Mouse (Mus musculus): ENCODE measurements around the gene Hmg20a. TPM values are rescaled to one million over a fixed set of nuclear protein-coding genes. Genes with fewer than 3 reads are reported as not detected.

The Hmg20a gene
- polyA plus RNA-seq (2012; fragmentation: generic; extraction: Trizol), result 13.8 TPM

GRCm38 (mm10) chr9:56417948-56418737, at the start of gene Hmg20a, which contains the start of gene Peak1:
Gene Hmg20a (plus strand): TSS chr9:56418609.
Gene Peak1 (minus strand): TSS chr9:56418067.
- H3K36me3 ChIP-seq (ENCODE audit: control insufficient read depth, insufficient read depth), result no peaks in the 10 kb centered on the region
- peaks cover 83% of the 10 kb centered on the region for H3K79me2 ChIP-seq (ENCODE audit: control insufficient read depth, insufficient read depth)
- peak within 1 kb of the TSS; percentile 67 for H3K4me3 ChIP-seq
- H3K27me3 ChIP-seq (ENCODE audit: control insufficient read depth, insufficient read depth, insufficient read length), result no peaks in the 10 kb centered on the region
- peak; percentile 100 for TF ChIP-seq POLR2A (IDR thresholded peaks at IDR 0.05; ENCODE audit: insufficient read length, low read depth)
- TF ChIP-seq MYOD1 (IDR thresholded peaks at IDR 0.05; ENCODE audit: control insufficient read depth in 1 of 3, insufficient read length in 2 of 3, low read depth in 2 of 3), result peak in 1 of 3 experiments; percentile 3
- peak in 1 of 3 experiments; percentile 26 for TF ChIP-seq MYOG (IDR thresholded peaks at IDR 0.05; ENCODE audit: control insufficient read depth in 1 of 3, insufficient read depth in 1 of 3, insufficient read length in 2 of 3, low read depth in 2 of 3)
- peak; percentile 97 for TF ChIP-seq POLR2AphosphoS2 (IDR thresholded peaks at IDR 0.05; ENCODE audit: insufficient read length, low read depth)
- TF ChIP-seq TCF12 (IDR thresholded peaks at IDR 0.05; ENCODE audit: insufficient read depth, poor library complexity, severe bottlenecking), result no peak
- TF ChIP-seq USF1 (IDR thresholded peaks at IDR 0.05; ENCODE audit: low read depth), result peak; percentile 65
- peak within 1 kb of the TSS; percentile 91 for H3K4me2 ChIP-seq (ENCODE audit: low read depth)
- peak within 1 kb of the TSS; percentile 62 for H3ac ChIP-seq (ENCODE audit: control insufficient read depth, insufficient read length)

DNA sequence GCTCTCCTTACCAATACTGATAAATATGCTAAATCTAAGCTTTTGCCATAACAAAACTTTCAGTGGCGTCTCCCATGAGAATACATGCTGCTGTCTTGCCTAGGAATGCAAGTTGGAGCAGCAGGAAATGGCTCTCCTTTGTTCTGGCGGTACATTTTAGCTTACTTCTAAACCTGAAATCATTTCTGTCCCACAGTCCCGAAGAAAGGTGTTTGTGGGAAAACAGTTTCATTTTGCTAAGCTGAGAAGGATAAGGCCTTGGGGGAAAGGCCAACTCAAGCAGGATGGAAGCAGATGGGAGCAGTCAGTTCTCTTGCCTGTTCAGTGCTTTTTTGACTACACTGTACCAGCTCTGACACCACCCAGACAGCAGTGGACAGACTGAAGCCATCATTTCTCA, 49.6 kb upstream of the Hmg20a start:
- no peaks in the 10 kb centered on the region for H3K36me3 ChIP-seq (ENCODE audit: control insufficient read depth, insufficient read depth)
- no peak overlapping the region for H3K4me2 ChIP-seq (ENCODE audit: low read depth)
- H3ac ChIP-seq (ENCODE audit: control insufficient read depth, insufficient read length), result no peak overlapping the region
- peaks cover 56% of the 10 kb centered on the region for H3K79me2 ChIP-seq (ENCODE audit: control insufficient read depth, insufficient read depth)
- no peaks in the 10 kb centered on the region for H3K27me3 ChIP-seq (ENCODE audit: control insufficient read depth, insufficient read depth, insufficient read length)
- TF ChIP-seq TCF3 (IDR thresholded peaks at IDR 0.05; ENCODE audit: insufficient read length, low read depth) (no peak), POLR2AphosphoS2 (IDR thresholded peaks at IDR 0.05; ENCODE audit: insufficient read length, low read depth) (no peak), REST (IDR thresholded peaks at IDR 0.05; ENCODE audit: insufficient read depth, insufficient read length) (no peak), SRF (IDR thresholded peaks at IDR 0.05; ENCODE audit: control insufficient read depth, insufficient read length, low read depth) (no peak), MAX (IDR thresholded peaks at IDR 0.05; ENCODE audit: low read depth) (no peak), TCF12 (IDR thresholded peaks at IDR 0.05; ENCODE audit: insufficient read depth, poor library complexity, severe bottlenecking) (no peak), POLR2A (IDR thresholded peaks at IDR 0.05; ENCODE audit: insufficient read length, low read depth) (no peak), MYOD1 (IDR thresholded peaks at IDR 0.05; ENCODE audit: control insufficient read depth in 1 of 3, insufficient read length in 2 of 3, low read depth in 2 of 3) (no peak), USF1 (IDR thresholded peaks at IDR 0.05; ENCODE audit: low read depth) (no peak), MYOG (IDR thresholded peaks at IDR 0.05; ENCODE audit: control insufficient read depth in 1 of 3, insufficient read depth in 1 of 3, insufficient read length in 2 of 3, low read depth in 2 of 3) (no peak), CEBPB (IDR thresholded peaks at IDR 0.05; ENCODE audit: insufficient read depth, poor library complexity, severe bottlenecking) (no peak), E2F4 (IDR thresholded peaks at IDR 0.05; ENCODE audit: insufficient read depth) (no peak)
- H3K4me3 ChIP-seq, result no peak overlapping the region

DNA sequence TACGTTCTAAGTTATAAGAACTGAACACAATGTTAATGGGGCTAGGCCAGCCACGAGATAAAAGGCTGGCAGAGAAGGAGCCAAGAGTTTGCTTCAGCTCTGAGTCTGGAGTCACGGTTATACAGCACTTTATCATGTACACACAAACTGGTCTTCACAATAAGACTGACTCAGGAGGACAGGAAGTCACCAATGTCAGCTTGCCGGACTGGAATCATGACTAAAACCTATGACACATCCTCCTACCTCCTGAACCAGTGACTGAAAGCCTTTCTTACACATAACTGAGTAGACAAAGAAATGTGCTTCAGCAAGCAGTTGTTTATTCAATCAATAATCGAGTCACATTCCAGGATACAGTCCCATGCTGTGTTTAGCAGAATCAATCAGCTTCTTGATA, 47.7 kb upstream of the Hmg20a start:
- Histone ChIP-seq H3ac (ENCODE audit: control insufficient read depth, insufficient read length) (no peak overlapping the region), H3K27me3 (ENCODE audit: control insufficient read depth, insufficient read depth, insufficient read length) (no peaks in the 10 kb centered on the region), H3K4me3 (no peak overlapping the region), H3K79me2 (ENCODE audit: control insufficient read depth, insufficient read depth) (peaks cover 41% of the 10 kb centered on the region), H3K36me3 (ENCODE audit: control insufficient read depth, insufficient read depth) (no peaks in the 10 kb centered on the region), H3K4me2 (ENCODE audit: low read depth) (peak overlapping the region; percentile 0)
- TF ChIP-seq USF1 (IDR thresholded peaks at IDR 0.05; ENCODE audit: low read depth), result no peak

DNA sequence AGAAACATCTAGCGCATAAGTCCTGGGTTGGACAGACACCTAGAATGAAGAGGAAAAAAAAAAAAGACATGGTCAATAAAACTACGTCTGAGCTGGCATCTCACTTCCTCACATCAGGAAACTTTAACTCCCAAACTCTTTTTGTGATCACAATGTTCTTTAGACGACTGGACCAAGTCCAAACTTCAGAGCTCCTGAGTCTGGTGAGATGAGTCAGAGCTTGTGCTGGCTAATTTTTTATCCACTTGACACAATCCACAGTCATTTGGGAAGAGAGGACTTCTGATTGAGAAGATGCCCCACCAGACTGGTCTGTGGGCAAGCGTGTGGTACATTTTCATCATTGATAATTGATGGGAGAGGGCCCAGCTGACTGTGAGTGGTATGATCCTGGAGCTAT, 44.0 kb upstream of the Hmg20a start:
- no peak overlapping the region for H3ac ChIP-seq (ENCODE audit: control insufficient read depth, insufficient read length)
- H3K4me2 ChIP-seq (ENCODE audit: low read depth), result peak overlapping the region; percentile 18
- no peaks in the 10 kb centered on the region for H3K36me3 ChIP-seq (ENCODE audit: control insufficient read depth, insufficient read depth)
- peaks cover 57% of the 10 kb centered on the region for H3K79me2 ChIP-seq (ENCODE audit: control insufficient read depth, insufficient read depth)
- H3K27me3 ChIP-seq (ENCODE audit: control insufficient read depth, insufficient read depth, insufficient read length), result no peaks in the 10 kb centered on the region
- H3K4me3 ChIP-seq, result no peak overlapping the region
- TF ChIP-seq REST (IDR thresholded peaks at IDR 0.05; ENCODE audit: insufficient read depth, insufficient read length) (no peak), USF1 (IDR thresholded peaks at IDR 0.05; ENCODE audit: low read depth) (no peak), POLR2A (IDR thresholded peaks at IDR 0.05; ENCODE audit: insufficient read length, low read depth) (no peak), TCF3 (IDR thresholded peaks at IDR 0.05; ENCODE audit: insufficient read length, low read depth) (no peak), E2F4 (IDR thresholded peaks at IDR 0.05; ENCODE audit: insufficient read depth) (no peak), CEBPB (IDR thresholded peaks at IDR 0.05; ENCODE audit: insufficient read depth, poor library complexity, severe bottlenecking) (no peak), TCF12 (IDR thresholded peaks at IDR 0.05; ENCODE audit: insufficient read depth, poor library complexity, severe bottlenecking) (no peak), SRF (IDR thresholded peaks at IDR 0.05; ENCODE audit: control insufficient read depth, insufficient read length, low read depth) (no peak)

DNA sequence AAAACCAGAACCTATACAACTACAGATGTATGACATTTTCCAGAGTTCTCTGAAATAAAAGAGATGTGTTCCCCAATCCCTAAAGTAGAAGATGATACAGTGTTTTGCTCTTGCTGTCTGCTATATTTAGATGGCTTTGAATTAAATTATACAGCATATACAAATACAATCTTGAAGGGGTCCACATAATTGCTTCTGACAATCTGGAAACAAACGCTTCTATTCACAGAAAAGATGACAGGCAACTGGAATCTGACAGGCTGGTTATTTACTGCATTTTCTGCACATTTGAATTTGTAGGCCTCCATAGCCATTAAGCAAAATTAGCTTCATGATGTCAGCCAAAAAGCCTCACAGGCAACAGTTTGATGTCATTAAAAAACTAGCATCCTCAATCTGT, 35.6 kb upstream of the Hmg20a start:
- TF ChIP-seq POLR2A (IDR thresholded peaks at IDR 0.05; ENCODE audit: insufficient read length, low read depth) (no peak), TCF12 (IDR thresholded peaks at IDR 0.05; ENCODE audit: insufficient read depth, poor library complexity, severe bottlenecking) (no peak), MYOD1 (IDR thresholded peaks at IDR 0.05; ENCODE audit: control insufficient read depth in 1 of 3, insufficient read length in 2 of 3, low read depth in 2 of 3) (no peak), MYOG (IDR thresholded peaks at IDR 0.05; ENCODE audit: control insufficient read depth in 1 of 3, insufficient read depth in 1 of 3, insufficient read length in 2 of 3, low read depth in 2 of 3) (no peak), MAX (IDR thresholded peaks at IDR 0.05; ENCODE audit: low read depth) (no peak), SRF (IDR thresholded peaks at IDR 0.05; ENCODE audit: control insufficient read depth, insufficient read length, low read depth) (no peak), REST (IDR thresholded peaks at IDR 0.05; ENCODE audit: insufficient read depth, insufficient read length) (no peak)
- no peak overlapping the region for H3ac ChIP-seq (ENCODE audit: control insufficient read depth, insufficient read length)

More for the DNA sequence above, 35.6 kb upstream of the Hmg20a start:
- H3K4me2 ChIP-seq (ENCODE audit: low read depth), result no peak overlapping the region
- H3K79me2 ChIP-seq (ENCODE audit: control insufficient read depth, insufficient read depth), result peaks cover 96% of the 10 kb centered on the region
- H3K27me3 ChIP-seq (ENCODE audit: control insufficient read depth, insufficient read depth, insufficient read length), result no peaks in the 10 kb centered on the region
- H3K36me3 ChIP-seq (ENCODE audit: control insufficient read depth, insufficient read depth), result no peaks in the 10 kb centered on the region
- no peak overlapping the region for H3K4me3 ChIP-seq
